Mouse (Mus musculus) activated CD4-positive, CD25-positive, alpha-beta regulatory T cell, adult 4 months (primary cell): ENCODE results near the gene Zp1. TPM values are rescaled to one million over a fixed set of nuclear protein-coding genes. Genes with fewer than 3 reads are reported as not detected.

ENCODE experiments used
- ATAC-seq: one replicate; pipeline ENCODE4 v1.8.0; 2017
- polyA plus RNA-seq, 2 experiments: library from polyadenylated mRNA; unstranded; fragments of 100-300 nt; shearing (Covaris generic); gene quantifications; one replicate each; pipeline ENCODE4 v1.2.1; 2017

Gene Zp1
- polyA plus RNA-seq, 2 experiments from 2014 or later, result not detected

- ATAC-seq, result no peak
These were observed 49.0 kb downstream of the Zp1 start for GRCm38 (mm10) chr19:10871328-10871961.

GRCm38 (mm10) chr19:10870676-10871075 lies 49.8 kb downstream of the Zp1 start:
- ATAC-seq, result no peak

GRCm38 (mm10) chr19:10869886-10870527 lies 50.4 kb downstream of the Zp1 start, which contains the start of gene Tmem132a:
Gene Tmem132a, minus strand, starts transcription at chr19:10869940.
- ATAC-seq, result no peak

GRCm38 (mm10) chr19:10869241-10869885 lies 51.1 kb downstream of the Zp1 start:
- no peak for ATAC-seq

GRCm38 (mm10) chr19:10868623-10869141 lies 51.8 kb downstream of the Zp1 start:
- ATAC-seq, result no peak

GRCm38 (mm10) chr19:10867946-10868622 lies 52.3 kb downstream of the Zp1 start:
- ATAC-seq, result no peak

GRCm38 (mm10) chr19:10866351-10866750 lies 54.1 kb downstream of the Zp1 start:
- ATAC-seq, result no peak

Other genes starting within 250 kb of the Zp1 start
- not detected for gene Pga5, start 242.6 kb downstream of the Zp1 start, polyA plus RNA-seq
- gene Vps37c, start 231.9 kb downstream of the Zp1 start, polyA plus RNA-seq, result 10 to 100 TPM; 11.1 to 13.2 TPM
- gene Cd5, start 181.6 kb downstream of the Zp1 start, polyA plus RNA-seq, result 100 to 1,000 TPM; 406 to 482 TPM
- gene Cd6, start 90.6 kb downstream of the Zp1 start, polyA plus RNA-seq, result 100 to 1,000 TPM; 365 to 512 TPM
- gene Slc15a3, start 80.9 kb downstream of the Zp1 start, polyA plus RNA-seq, result 1 to 10 TPM; 3.8 to 6.2 TPM
- under 1 TPM in 1 of 2 experiments, not detected in 1; 0.89 TPM for gene Tmem132a, start 50.7 kb downstream of the Zp1 start, polyA plus RNA-seq
- gene Tmem109, start 38.6 kb downstream of the Zp1 start, polyA plus RNA-seq, result 10 to 100 TPM; 59.2 to 65.4 TPM
- 10 to 100 TPM; 11.7 to 29.4 TPM for gene Prpf19, start 25.4 kb downstream of the Zp1 start, polyA plus RNA-seq
- not detected for gene Ptgdr2, start 16.5 kb upstream of the Zp1 start, polyA plus RNA-seq
- gene Ccdc86, start 28.6 kb upstream of the Zp1 start, polyA plus RNA-seq, result 10 to 100 TPM in 1 of 2 experiments, 1 to 10 TPM in 1; 7.9 to 11.1 TPM
- gene Ms4a10, start 54.0 kb upstream of the Zp1 start, polyA plus RNA-seq, result not detected
- gene Ms4a15, start 72.6 kb upstream of the Zp1 start, polyA plus RNA-seq, result under 1 TPM in 1 of 2 experiments, not detected in 1; 0.20 TPM
- not detected for gene Ms4a18, start 97.4 kb upstream of the Zp1 start, polyA plus RNA-seq
- not detected for gene Ms4a8a, start 160.5 kb upstream of the Zp1 start, polyA plus RNA-seq
- not detected for gene 1700017D01Rik, start 210.2 kb upstream of the Zp1 start, polyA plus RNA-seq
- not detected for gene 1700025F22Rik, start 244.7 kb upstream of the Zp1 start, polyA plus RNA-seq